Mouse (Mus musculus) gastrocnemius, postnatal 25 days (tissue): Measurements from ENCODE around the gene Phf12. TPM values are rescaled to one million over a fixed set of nuclear protein-coding genes. Genes with fewer than 3 reads are reported as not detected.
A peak's percentile ranks its signal among the peaks of the same experiment; 100 is the strongest.

Experiments
- DNase-seq: peaks from one replicate; pipeline ENCODE4 v3.0.0; 2022
- total RNA-seq, 2 experiments: library from RNA; stranded (reverse); gene quantifications; 1 replicate in 1 of 2; 2 replicates in 1 of 2; pipeline ENCODE4 v1.2.3; 2021

Phf12 gene
- total RNA-seq, 2 experiments from 2014 or later = 14.2 to 18.2 TPM

GRCm38 (mm10) chr11:77970718-77971117 lies 11.8 kb upstream of the Phf12 start:
- DNase-seq = no peak

DNA sequence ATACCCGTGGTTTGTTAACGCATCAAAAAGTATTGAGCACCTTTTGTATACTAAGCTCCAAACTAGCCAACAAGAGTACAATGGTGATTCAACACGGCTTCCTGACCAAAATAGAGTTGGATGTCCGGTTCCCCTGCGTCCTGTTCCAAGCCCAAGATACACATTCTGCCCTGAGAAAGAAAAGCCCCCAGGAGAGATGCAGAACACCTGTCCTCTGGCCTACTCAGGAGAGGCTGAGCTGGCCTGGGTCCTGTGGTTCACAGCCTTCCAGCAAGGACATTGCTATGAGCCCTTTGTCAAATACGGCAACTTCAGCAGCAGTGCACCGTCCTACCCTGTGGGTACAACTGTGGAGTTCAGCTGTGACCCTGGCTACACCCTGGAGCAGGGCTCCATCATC lies 9.0 kb upstream of the Phf12 start:
- DNase-seq = no peak

- DNase-seq = no peak
These were observed 8.2 kb upstream of the Phf12 start for GRCm38 (mm10) chr11:77974325-77974724.

GRCm38 (mm10) chr11:77975873-77976272 lies 6.7 kb upstream of the Phf12 start:
- DNase-seq = no peak

DNA sequence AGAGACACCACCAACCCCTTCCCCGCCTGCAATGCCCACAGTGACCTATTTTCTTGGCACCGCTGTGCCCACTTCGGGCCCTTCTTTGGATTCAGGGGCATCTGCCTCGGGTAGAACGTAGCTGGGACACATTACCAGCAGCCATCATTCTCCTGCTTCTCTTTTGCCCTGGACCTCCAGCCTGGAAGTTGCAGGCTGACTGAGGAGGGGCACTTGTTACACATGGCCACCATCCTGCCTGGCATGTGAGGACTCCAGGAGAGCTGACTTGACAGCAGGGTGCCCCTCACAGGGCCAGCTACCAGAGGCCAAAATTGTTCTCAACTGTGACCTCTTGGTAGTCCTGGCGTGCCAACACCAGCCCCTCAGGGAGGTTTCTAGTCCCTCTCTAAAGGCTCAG lies 4.4 kb upstream of the Phf12 start:
- no peak for DNase-seq

GRCm38 (mm10) chr11:77979221-77979809 lies 3.2 kb upstream of the Phf12 start:
- no peak for DNase-seq

GRCm38 (mm10) chr11:77980281-77981204 lies 2.0 kb upstream of the Phf12 start:
- DNase-seq = no peak

GRCm38 (mm10) chr11:77981609-77982440 lies 729 bp upstream of the Phf12 start:
- peak; percentile 95 for DNase-seq

GRCm38 (mm10) chr11:77983191-77983936 lies 810 bp downstream of the Phf12 start:
- peak; percentile 54 for DNase-seq

DNA sequence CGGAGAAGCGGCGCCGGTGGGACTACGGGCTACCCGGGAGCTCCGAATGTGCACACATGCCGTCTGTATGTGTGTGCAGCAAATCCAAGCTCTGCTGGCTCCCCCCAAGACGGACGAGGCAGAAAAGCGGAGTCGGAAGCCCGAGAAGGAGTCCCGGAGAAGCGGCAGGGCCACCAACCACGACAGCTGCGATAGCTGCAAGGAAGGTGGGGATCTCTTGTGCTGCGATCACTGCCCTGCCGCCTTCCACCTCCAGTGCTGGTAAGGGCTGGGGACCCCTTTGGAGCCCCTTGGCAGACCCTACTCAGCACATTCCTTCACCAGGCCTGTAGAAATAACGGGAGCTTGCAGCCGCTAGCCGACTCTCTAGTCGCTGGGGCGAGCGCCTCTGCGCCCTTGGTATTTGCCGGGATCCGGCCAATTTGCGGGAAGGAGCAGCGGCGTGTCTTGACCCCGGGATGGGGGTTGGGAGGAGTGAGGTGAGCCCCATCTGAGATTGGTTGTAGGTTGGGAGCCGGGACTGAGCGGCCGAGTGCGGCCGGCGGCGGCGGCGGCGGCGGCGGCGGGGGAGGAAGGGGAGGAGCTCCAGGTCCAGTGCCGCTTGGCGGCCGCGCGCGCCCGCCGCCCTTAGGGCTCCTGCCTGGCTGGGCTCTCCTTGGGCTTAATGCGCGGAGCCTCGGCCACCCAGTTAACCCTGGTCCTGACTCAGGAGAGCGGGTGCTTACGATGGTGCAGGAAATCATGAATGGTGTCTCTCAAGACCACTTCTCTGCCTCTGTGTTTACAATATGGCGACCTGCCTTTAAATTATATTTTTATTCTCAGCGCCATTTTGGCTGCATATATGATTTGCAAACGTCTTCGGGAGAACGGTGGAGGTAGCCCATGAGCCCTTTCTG lies 1.6 kb downstream of the Phf12 start:
- DNase-seq = peak; percentile 74

GRCm38 (mm10) chr11:77984836-77985231 lies 2.3 kb downstream of the Phf12 start:
- peak; percentile 49 for DNase-seq

DNA sequence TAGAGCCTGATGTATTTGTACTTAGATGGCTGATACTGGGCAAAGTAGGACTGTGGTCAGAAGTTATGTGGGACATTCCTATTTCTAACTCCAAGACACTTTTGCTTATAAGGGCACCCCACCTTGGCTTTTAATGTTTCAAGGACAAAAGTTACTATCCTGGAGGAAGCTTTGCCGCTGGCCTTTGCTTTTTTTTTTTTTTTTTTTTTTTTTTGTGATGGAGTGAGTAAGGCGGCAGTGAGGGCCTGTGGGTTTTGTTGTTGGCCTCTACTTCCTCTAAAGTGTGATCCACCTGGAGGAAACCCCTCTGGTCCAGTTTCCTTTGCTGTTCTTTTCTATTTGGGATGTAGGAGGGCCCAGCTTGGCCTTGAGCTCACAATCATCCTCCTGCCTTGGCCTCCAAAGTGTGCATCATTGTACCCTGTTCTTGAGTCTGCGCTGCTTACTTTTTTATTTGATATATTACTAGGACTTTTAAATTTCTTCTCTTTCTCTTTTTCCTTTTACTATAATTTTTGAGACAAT lies 3.0 kb downstream of the Phf12 start:
- no peak for DNase-seq

- no peak for DNase-seq
These were observed 6.6 kb downstream of the Phf12 start for GRCm38 (mm10) chr11:77989071-77989690.

DNA sequence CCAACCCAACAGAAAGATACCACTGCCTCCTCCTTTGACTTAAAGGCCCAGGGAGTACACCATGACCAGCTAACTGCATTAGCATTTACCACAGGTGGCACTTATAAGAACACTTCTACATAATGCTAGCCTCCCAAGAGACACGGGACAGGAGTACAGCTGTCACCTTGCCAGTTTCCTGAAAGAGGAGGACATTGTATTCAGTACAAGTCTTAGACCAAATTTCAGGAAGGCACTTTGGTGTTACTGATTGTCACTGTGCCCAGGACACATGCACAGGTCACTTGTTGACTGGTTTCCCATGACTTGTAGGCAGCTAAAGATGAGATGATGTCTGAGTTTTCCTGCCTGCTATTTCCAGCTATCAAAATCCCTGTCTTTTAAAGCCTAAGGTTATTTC lies 13.0 kb downstream of the Phf12 start:
- no peak for DNase-seq

DNA sequence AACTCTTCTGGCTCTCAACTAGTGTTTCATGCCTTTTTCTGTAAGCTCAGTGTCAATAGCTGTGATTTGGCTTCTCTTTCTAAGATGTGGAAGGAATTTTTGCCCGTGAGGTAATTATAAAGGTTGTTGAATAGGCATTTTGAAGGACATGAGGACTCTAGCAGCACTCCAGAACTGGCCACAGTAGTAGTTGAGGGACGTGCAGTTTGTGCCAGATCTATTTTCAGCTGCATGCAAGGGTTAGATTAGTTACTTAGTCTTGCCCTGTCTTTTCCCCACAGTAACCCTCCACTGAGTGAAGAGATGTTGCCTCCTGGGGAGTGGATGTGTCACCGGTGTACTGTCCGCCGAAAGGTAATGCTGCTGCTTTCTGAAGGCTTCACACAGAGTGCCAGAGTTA lies 23.9 kb downstream of the Phf12 start:
- DNase-seq = no peak

DNA sequence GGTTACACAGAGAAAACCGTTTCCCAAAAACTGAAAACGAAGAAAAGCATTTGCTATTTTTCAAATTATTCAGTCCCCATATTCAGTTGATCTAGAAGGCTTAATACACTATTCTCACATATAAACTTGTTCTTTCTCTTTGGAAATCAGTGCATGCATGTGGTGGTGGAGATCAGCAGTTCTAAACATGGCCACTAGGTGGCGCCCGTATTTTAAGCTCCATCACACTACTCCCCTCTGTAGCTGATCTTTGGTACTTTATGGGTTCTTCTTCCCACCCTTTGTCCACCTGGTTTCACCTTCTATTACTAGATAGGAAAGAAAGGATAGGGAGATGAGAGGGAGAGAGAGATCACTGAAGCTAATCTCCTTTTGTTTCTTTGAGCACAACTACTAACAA lies 37.1 kb downstream of the Phf12 start:
- DNase-seq = no peak

DNA sequence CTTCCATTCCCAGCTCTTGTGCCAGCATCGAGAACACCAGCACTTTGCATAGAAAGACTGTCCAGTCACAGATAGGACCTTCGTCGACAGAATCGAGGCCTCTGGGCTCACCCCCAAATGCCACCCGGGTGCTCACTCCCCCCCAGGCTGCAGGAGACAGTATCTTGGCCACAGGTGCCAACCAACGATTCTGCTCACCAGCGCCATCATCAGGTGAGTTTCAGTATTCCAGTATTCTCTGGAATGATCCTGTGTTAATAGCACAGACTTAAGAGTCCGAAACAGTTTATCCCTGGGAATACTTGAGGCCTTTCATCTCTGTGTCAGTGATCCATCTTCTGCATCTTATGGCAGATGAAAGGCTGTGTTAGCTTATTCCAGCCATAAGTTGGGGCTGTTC lies 41.1 kb downstream of the Phf12 start:
- DNase-seq = no peak

- DNase-seq = no peak
These were observed 46.7 kb downstream of the Phf12 start for GRCm38 (mm10) chr11:78029240-78029639.

- no peak for DNase-seq
These were observed 48.0 kb downstream of the Phf12 start for GRCm38 (mm10) chr11:78030600-78030999.

DNA sequence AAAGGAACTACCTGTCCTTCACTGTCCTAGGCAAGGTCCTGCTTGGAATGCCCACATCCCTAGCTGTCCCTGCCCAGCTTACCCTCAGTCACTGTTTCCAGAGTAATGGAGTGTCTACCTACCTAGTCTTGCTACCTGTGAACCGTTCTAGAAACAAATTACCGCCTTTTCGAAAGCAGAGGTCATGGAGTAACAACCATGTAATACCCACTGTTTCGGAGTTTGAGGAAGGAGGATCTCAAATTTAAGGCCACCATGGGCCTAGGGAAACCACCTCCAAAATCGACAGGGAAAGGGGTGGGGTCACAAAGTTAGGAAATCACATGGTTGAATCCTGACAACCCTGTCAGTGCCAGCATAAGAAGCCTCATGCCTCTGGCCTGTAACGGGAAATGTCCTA lies 48.8 kb downstream of the Phf12 start:
- DNase-seq = no peak
